Mouse (Mus musculus) myocyte (in vitro differentiated cells): Measurements from ENCODE around the gene Phox2b. TPM values are rescaled to one million over a fixed set of nuclear protein-coding genes. Genes with fewer than 3 reads are reported as not detected.

Source experiments
- H3K27me3 ChIP-seq: one replicate; pipeline ENCODE4 v1.6.1; 2011; ENCODE audit not compliant: control insufficient read depth, insufficient read depth, insufficient read length
- H3K36me3 ChIP-seq: one replicate; pipeline ENCODE4 v1.6.1; 2011; ENCODE audit not compliant: control insufficient read depth, insufficient read depth
- H3K4me2 ChIP-seq: one replicate; pipeline ENCODE4 v1.6.1; 2011; ENCODE audit warnings: low read depth, control low read depth
- H3K4me3 ChIP-seq: one replicate; pipeline ENCODE4 v1.5.1; 2011; ENCODE audit warnings: mild to moderate bottlenecking, control low read depth, moderate library complexity
- H3K79me2 ChIP-seq: one replicate; pipeline ENCODE4 v1.6.1; 2011; ENCODE audit not compliant: control insufficient read depth, insufficient read depth
- H3ac ChIP-seq: one replicate; pipeline ENCODE4 v1.6.1; 2011; ENCODE audit not compliant: control insufficient read depth, insufficient read length
- CEBPB ChIP-seq: IDR thresholded peaks from 2 replicates; pipeline ENCODE4 v1.6.1; 2011; ENCODE audit warnings: mild to moderate bottlenecking, moderate library complexity; ENCODE audit not compliant: poor library complexity, insufficient read depth, severe bottlenecking
- E2F4 ChIP-seq: IDR thresholded peaks from one replicate; pipeline ENCODE4 v1.6.1; 2011; ENCODE audit warnings: mild to moderate bottlenecking, control low read depth, moderate library complexity; ENCODE audit not compliant: insufficient read depth
- MAX ChIP-seq: IDR thresholded peaks from one replicate; pipeline ENCODE4 v1.6.1; 2011; ENCODE audit warnings: low read depth, mild to moderate bottlenecking, control low read depth
- MYOD1 ChIP-seq, 3 experiments: IDR thresholded peaks; one replicate each; pipeline ENCODE4 v1.6.1; 2011; ENCODE audit warnings: control low read depth in 2 of 3, low read depth in 2 of 3, mild to moderate bottlenecking in 2 of 3, moderate library complexity in 1 of 3; ENCODE audit not compliant: insufficient read length in 2 of 3, control insufficient read depth in 1 of 3
- MYOG ChIP-seq, 3 experiments: IDR thresholded peaks; one replicate each; pipeline ENCODE4 v1.6.1; 2011; ENCODE audit warnings: control low read depth in 2 of 3, low read depth in 2 of 3, mild to moderate bottlenecking in 2 of 3; ENCODE audit not compliant: insufficient read length in 2 of 3, control insufficient read depth in 1 of 3, insufficient read depth in 1 of 3
- POLR2A ChIP-seq: IDR thresholded peaks from one replicate; pipeline ENCODE4 v1.6.1; 2011; ENCODE audit warnings: low read depth, mild to moderate bottlenecking, control low read depth, moderate library complexity; ENCODE audit not compliant: insufficient read length
- POLR2AphosphoS2 ChIP-seq: IDR thresholded peaks from one replicate; pipeline ENCODE4 v1.6.1; 2011; ENCODE audit warnings: low read depth, control low read depth; ENCODE audit not compliant: insufficient read length
- REST ChIP-seq: IDR thresholded peaks from one replicate; pipeline ENCODE4 v1.6.1; 2011; ENCODE audit warnings: mild to moderate bottlenecking, control low read depth, moderate library complexity; ENCODE audit not compliant: insufficient read depth, insufficient read length
- SRF ChIP-seq: IDR thresholded peaks from one replicate; pipeline ENCODE4 v1.6.1; 2011; ENCODE audit warnings: low read depth; ENCODE audit not compliant: control insufficient read depth, insufficient read length
- TCF12 ChIP-seq: IDR thresholded peaks from one replicate; pipeline ENCODE4 v1.6.1; 2011; ENCODE audit warnings: mild to moderate bottlenecking, control low read depth; ENCODE audit not compliant: poor library complexity, insufficient read depth, severe bottlenecking
- TCF3 ChIP-seq: IDR thresholded peaks from one replicate; pipeline ENCODE4 v1.6.1; 2011; ENCODE audit warnings: low read depth, control low read depth; ENCODE audit not compliant: insufficient read length
- USF1 ChIP-seq: IDR thresholded peaks from one replicate; pipeline ENCODE4 v1.6.1; 2011; ENCODE audit warnings: low read depth, mild to moderate bottlenecking, control low read depth, moderate library complexity
- polyA plus RNA-seq: library from polyadenylated mRNA; unstranded; fragments of >200 nt; fragmentation: generic; extraction: Trizol; gene quantifications from one replicate; pipeline ENCODE4 v1.2.1, GENCODE M21; 2012; ENCODE audit warnings: missing spikeins

Phox2b gene
- polyA plus RNA-seq, 1 experiment = not detected

DNA sequence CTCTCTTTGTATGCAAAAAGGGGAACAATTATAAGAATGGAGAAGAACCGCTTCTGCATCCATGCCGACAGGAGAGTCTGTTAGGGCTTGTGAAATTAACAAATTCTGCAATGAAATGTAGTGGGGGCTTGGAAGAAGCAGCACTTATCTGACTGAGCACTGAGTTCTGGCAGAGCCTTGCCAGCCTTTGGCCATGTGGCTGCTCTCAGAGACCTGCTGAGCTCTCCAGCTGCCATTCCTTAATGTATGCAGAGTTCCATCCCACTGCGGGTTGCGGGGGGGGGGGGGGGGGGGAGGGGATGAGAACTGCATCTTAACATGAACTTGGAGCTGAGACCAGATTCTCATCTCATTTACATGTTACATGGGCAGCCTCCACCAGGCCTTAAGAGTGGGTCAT, 38.6 kb downstream of the Phox2b start:
- no peak for TF ChIP-seq MYOG (IDR thresholded peaks at IDR 0.05; ENCODE audit: control insufficient read depth in 1 of 3, insufficient read depth in 1 of 3, insufficient read length in 2 of 3, low read depth in 2 of 3)
- no peak for TF ChIP-seq TCF12
- TF ChIP-seq REST = no peak
- no peak for TF ChIP-seq POLR2A
- TF ChIP-seq CEBPB = no peak
- no peak for TF ChIP-seq MYOD1 (IDR thresholded peaks at IDR 0.05; ENCODE audit: control insufficient read depth in 1 of 3, insufficient read length in 2 of 3, low read depth in 2 of 3)
- Histone ChIP-seq H3K27me3 (no peaks in the 10 kb centered on the region), H3K79me2 (no peaks in the 10 kb centered on the region), H3K36me3 (no peaks in the 10 kb centered on the region), H3K4me3 (no peak overlapping the region), H3K4me2 (no peak overlapping the region), H3ac (no peak overlapping the region)

GRCm38 (mm10) chr5:67057803-67058202, 41.3 kb downstream of the Phox2b start:
- no peak overlapping the region for H3K4me3 ChIP-seq
- H3K36me3 ChIP-seq = no peaks in the 10 kb centered on the region
- no peak overlapping the region for H3ac ChIP-seq
- no peaks in the 10 kb centered on the region for H3K27me3 ChIP-seq
- H3K4me2 ChIP-seq = no peak overlapping the region
- TF ChIP-seq MYOD1 (IDR thresholded peaks at IDR 0.05; ENCODE audit: control insufficient read depth in 1 of 3, insufficient read length in 2 of 3, low read depth in 2 of 3) (no peak), TCF3 (no peak), POLR2AphosphoS2 (no peak), SRF (no peak), MYOG (IDR thresholded peaks at IDR 0.05; ENCODE audit: control insufficient read depth in 1 of 3, insufficient read depth in 1 of 3, insufficient read length in 2 of 3, low read depth in 2 of 3) (no peak), E2F4 (no peak), USF1 (no peak), TCF12 (no peak), MAX (no peak), REST (no peak)
- H3K79me2 ChIP-seq = no peaks in the 10 kb centered on the region

DNA sequence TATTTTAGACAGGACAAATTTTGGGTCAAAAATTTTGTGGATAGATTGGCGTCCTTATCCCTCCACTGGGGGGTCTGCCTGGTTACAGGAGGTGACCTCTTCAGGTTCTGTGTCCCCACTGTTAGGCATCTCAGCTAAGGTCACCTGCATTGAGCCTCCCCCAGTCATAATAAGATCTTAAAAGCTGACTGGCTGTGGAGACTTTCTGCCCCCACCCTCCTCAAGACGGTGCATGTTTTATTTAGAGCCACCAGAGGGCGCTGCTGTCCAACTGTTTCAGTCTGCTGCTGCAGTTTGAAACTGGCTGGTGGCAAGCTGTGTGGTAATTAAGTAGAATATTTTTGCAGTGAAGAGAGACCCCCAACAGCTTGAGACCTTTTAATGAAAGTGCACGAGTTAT, 51.1 kb downstream of the Phox2b start:
- Histone ChIP-seq H3K27me3 (no peaks in the 10 kb centered on the region), H3K4me3 (no peak overlapping the region), H3K36me3 (no peaks in the 10 kb centered on the region), H3K4me2 (no peak overlapping the region), H3ac (no peak overlapping the region), H3K79me2 (no peaks in the 10 kb centered on the region)
- TF ChIP-seq POLR2AphosphoS2 (no peak), SRF (no peak), REST (no peak), MYOD1 (IDR thresholded peaks at IDR 0.05; ENCODE audit: control insufficient read depth in 1 of 3, insufficient read length in 2 of 3, low read depth in 2 of 3) (no peak), TCF12 (no peak), E2F4 (no peak), POLR2A (no peak), TCF3 (no peak), MAX (no peak), MYOG (IDR thresholded peaks at IDR 0.05; ENCODE audit: control insufficient read depth in 1 of 3, insufficient read depth in 1 of 3, insufficient read length in 2 of 3, low read depth in 2 of 3) (no peak), CEBPB (no peak), USF1 (no peak)

Other genes with a start within 250 kb of the Phox2b start
- 42.4 TPM for gene Tmem33, start 161.3 kb upstream of the Phox2b start, polyA plus RNA-seq
- 22.7 TPM for gene Slc30a9, start 207.7 kb upstream of the Phox2b start, polyA plus RNA-seq